Mouse (Mus musculus) skeletal muscle tissue, adult 2 months (tissue): Measurements from ENCODE around the gene Klhl25.
A peak's percentile ranks its signal among the peaks of the same experiment; 100 is the strongest.
"Not testable (repeated sequence)": the region's sequence is repeated elsewhere in the genome, so short reads cannot be mapped to it uniquely, and the experiment has no call there.

ENCODE experiments used
- DNase-seq: peaks from one replicate; pipeline ENCODE4 v3.0.0-alpha.2; 2012; ENCODE audit warnings: low read depth, low spot score

Gene Klhl25

DNA sequence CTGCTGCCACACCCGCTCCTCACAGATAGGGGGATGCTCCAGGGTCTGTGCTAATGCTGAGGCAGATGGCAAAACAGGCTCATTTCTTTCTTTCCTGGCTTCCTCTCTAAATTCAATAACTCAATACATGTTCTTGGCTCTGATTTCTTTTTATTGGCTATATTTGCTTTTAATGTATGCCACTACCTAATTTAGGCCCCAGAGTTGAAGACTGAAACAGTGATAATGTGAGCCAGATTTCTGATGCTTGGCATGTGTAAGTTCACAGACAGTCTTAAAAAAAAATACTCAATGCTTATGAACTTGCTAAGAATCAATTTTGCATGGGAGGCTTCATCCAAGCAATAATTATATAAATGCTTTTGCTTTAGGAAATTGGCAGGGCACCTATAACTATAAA, 2.2 kb upstream of the Klhl25 start:
- no peak for DNase-seq

GRCm38 (mm10) chr7:75846942-75847341, 1.2 kb upstream of the Klhl25 start:
- DNase-seq = no peak

DNA sequence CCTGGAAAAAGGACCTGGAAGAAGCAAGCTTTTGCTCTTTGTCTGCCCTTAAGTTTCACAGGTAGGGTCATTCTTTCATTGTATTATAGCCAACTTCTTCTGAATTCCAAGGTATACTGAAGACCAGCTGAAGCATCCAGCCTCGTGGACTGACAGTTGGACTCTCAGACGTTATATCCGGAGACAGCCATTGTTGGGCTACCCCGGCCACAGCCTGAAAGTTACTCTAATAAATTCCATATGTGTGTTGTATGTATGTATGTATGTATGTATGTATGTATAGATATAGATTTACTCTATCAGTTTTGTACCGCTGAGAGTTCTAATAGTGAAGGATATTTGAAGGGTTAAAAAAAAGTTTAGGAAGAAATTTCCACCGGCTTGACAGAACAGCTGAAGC, 621 bp upstream of the Klhl25 start:
- DNase-seq = no peak

DNA sequence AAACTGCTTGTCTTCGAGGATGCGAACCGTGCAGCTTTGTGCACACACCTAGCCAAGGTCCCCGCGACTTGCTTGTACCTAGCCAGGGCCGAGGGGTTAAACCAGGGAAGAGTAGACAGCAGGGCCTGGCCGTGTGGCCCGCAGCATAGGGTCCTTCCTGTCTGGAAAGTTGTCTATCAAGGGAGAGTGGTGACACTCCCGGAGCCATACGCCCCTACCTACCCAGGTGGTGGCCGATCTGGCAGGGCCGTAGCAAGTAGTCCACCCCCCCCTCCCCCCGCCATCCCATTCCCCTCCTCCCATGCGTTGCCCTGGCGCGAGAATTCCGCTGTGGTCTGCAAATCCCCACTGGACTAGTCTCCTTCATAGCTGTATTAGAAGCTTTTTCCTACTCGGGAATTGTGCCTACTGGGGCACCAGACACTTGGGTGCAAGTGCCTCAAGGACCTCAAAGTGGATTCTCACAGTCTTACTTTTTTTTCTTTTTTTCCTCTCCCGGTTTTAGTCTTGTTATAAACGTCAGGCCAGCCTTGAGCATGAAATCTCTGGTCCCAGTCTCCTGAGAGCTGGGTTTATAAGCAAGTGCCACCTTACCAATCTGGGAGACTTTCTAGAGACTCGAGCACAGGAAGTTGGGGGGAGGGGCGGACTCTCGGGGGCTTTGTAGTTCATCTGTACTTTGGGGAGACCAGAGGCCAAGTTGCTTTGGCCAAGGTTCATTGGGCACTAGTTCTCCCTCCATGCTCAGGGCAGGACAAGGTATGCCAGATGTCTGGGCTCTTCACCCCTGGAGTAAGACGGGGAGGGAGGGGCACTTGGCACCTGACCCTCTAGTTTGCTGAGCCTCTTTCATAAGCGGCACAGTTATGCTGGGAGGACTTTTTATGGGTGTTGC, 913 bp downstream of the Klhl25 start:
- no peak for DNase-seq

- DNase-seq = not testable (repeated sequence)
Measured at GRCm38 (mm10) chr7:75850396-75850795, 2.3 kb downstream of the Klhl25 start.

GRCm38 (mm10) chr7:75851290-75851689, 3.2 kb downstream of the Klhl25 start:
- DNase-seq = no peak

- no peak for DNase-seq
Measured at GRCm38 (mm10) chr7:75852363-75852762, 4.3 kb downstream of the Klhl25 start.

DNA sequence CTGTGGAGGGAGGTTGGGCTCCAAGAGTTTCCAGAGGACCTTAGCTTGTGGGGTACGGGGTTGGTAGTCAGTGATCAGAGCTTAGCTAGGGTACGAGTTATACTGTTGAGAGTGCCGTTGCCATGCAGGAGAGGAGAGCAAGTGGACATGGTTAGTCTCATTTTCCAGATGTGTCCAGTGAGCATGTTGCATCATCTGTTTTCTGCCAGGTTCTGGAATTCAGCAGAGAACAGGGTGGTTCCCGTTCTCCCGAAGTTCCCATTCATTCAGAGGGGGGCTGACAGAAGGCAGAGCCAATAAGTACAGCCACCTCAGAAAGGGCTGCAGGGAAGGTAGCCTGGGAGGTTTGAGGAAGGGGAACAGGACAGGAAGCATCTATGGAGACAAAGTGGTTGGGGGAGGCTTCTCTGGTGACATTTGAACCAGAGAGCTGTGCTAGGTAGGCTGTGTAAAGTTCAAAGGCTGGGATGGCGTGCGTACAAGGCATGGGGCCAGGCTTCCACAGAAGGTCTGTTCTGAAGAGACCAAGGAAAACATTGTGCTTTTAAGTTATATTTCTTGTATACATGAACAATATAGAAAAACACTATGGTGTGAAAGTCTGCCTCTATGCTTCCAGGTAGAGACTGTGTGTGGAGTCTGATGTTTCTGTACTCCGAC, 5.2 kb downstream of the Klhl25 start:
- DNase-seq = no peak

DNA sequence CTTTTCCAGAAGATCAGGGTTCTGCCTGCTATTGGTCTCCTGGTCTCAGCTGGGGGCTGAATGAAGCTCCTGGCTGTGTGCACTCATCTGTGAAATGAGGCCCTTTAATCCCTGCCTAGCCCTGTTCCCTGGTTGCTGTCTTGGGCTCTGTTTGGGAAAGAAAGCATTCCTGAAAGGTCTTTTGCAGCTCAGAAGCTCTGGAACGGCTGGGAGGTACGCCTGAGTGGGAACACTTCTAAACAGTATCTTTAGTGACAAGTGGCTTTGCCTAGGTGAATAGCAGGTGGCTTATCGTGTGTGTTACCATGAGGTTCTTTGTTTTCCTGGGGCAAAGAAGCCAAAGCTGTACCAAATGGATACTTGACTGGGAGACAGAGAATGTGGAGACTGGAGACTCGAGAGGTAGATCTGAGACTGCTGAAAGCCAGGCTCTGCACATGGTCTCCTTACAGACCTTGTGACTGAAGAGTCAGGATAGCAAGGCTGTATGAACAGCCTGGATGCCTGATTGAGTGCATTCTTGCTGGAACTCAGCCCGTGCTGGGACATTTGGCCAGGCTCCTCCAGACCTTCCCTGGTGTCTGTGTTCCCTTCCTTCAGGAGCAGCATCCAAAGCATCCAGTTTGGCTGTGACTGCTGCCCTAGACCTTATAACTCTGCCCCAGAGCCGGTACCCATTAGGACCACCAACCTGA, 6.3 kb downstream of the Klhl25 start:
- no peak for DNase-seq

DNA sequence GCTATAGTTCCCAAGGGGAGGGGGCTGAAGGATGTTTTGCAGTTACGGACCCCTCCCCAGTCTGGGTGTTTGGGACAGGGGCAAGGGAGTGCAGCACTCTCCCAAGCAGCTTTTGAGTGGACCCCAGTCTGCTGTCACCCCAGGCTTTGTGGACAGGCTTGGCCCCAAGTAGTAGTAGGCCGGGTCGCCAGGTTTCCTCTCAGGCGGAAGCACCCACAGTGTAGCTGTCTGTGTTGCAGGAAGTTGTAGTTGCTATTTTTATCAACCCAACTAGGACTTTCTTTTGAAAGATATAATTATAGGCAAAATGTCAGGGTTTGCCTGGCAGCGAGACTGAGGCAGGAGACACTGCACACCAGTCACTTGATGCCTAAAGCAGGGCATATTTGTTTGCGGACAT, 6.9 kb downstream of the Klhl25 start:
- DNase-seq = no peak

DNA sequence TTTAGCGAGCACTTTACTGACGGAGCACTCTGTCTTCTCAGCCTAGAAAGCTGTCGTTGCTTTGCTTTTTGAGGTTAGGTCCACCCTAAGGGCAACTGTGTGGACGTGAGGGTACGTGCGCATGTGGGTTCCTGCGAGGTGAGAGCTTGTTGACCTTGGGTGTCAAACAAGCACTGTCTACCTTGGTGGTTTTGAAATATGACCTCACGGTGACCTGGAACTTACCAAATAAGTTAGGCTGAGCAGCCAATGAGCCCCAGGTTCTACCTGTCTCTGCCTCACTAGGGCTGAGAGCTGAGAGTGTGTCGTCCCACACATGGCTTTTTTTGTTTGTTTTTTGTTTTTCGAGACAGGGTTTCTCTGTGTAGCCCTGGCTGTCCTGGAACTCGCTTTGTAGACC, 8.1 kb downstream of the Klhl25 start:
- DNase-seq = no peak

GRCm38 (mm10) chr7:75859771-75860196, 11.7 kb downstream of the Klhl25 start:
- peak; percentile 79 for DNase-seq

- DNase-seq = not testable (repeated sequence)
Measured at GRCm38 (mm10) chr7:75861638-75862426, 13.7 kb downstream of the Klhl25 start.

DNA sequence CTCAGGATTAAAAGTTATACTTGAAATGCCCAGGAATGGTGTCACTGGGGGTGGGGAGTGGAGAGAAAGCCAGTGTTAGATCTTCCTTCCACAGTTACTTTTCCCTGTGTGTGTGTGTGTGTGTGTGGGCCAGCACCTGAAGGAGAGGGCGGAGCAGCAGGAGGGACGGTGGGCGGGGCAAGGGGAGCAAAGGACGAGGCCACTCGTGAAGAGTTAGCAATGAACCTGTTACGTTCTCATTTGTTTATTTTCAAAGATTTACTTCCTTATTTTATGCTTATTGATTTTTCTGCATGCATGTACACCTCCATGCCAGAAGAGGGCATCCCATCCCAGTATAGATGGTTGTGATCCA, 14.3 kb downstream of the Klhl25 start:
- DNase-seq = not testable (repeated sequence)

GRCm38 (mm10) chr7:75863248-75863911, 15.3 kb downstream of the Klhl25 start:
- DNase-seq = not testable (repeated sequence)

DNA sequence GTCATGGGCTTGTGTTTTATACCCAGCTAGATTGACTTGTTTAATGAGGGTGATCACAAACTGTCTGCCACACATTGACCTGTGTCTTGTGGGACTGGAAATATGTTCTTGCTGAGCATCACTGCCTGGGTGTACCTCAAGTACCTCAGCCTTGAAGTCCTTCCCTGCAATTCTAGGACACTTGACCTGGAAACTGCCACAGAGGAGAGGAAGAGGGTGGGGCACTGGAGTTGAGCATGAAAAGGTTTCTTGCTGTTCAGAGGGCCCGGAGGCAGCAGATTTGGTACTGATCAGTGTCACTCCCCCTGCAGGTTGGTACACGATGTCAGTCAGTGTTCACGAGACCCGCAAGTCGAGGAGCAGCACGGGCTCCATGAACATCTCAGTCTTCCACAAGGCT, 16.9 kb downstream of the Klhl25 start:
- no peak for DNase-seq

DNA sequence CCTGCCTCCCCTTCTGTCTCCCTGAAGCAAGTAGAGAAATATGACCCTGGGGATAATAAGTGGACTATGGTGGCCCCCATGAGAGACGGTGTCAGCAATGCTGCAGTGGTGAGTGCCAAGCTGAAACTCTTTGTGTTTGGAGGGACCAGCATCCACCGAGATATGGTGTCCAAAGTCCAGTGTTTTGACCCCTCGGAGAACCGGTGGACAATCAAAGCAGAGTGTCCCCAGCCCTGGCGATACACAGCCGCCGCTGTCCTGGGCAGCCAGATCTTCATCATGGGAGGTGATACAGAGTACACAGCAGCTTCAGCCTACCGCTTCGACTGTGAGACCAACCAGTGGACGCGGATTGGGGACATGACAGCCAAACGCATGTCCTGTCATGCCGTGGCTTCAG, 18.4 kb downstream of the Klhl25 start:
- no peak for DNase-seq

GRCm38 (mm10) chr7:75868687-75869086, 20.6 kb downstream of the Klhl25 start:
- DNase-seq = no peak

- no peak for DNase-seq
Measured at GRCm38 (mm10) chr7:75870551-75870950, 22.4 kb downstream of the Klhl25 start.

GRCm38 (mm10) chr7:75872255-75872654, 24.1 kb downstream of the Klhl25 start:
- DNase-seq = no peak

- no peak for DNase-seq
Measured at GRCm38 (mm10) chr7:75872697-75873096, 24.6 kb downstream of the Klhl25 start.
